Mouse (Mus musculus) T-helper 2 cell (primary cell): ENCODE results near the gene Il18.

Experiments
- in situ Hi-C: fragments of 300-600 bp; cut with MboI, MseI; formaldehyde crosslinking; loops from one replicate; pipeline ENCODE4 v1.15.1; 2025; ENCODE audit warnings: high pct_unique_total_duplicates

The Il18 gene

GRCm38 (mm10) chr9:50554241-50555093, at the start of gene Il18:
Gene Il18, plus strand, starts transcription at chr9:50554827.
- in situ Hi-C loops, result no loop called here

- in situ Hi-C loops, result no loop called here
Observed at GRCm38 (mm10) chr9:50505405-50505804, 49.2 kb upstream of the Il18 start.

DNA sequence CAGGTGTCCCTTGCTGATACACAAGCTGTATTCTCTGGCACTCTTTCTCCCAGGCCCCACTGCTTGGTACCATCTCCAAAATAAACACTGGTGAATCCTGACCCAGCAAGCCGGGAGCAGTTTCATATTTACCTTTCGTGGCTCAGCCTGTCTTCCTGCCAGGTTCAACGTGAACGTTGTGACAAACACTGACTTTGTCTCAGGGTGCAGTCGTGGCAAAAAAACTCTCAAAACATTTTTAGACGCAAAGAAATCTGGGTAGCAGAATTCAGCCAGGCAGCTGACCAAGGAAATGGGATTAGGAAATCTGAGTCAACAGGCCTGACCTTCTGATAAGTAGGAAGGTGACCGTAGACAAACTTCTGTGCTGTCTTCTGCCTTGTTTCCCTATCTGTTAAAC, 47.1 kb upstream of the Il18 start:
- in situ Hi-C loops, result no loop called here

DNA sequence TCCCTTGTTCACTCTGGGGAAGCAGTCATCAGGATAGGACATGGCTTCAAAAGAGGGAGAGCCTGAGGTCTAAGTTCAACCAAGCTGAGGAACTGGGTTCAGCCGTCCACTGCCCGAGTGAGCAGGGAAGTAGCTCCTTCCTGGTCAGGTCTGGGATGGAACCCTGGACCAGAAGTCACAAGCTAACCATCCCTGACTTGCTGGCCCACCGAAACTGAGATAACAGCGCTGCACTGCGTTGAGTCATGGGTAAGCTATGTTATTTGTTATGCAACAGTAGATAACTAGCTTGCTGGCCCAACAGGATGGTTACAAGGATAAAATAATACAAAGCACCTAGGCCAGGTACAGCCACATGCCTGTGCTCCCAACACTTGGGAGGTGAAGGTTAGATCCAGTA, 39.2 kb upstream of the Il18 start:
- in situ Hi-C loops, result no loop called here

- in situ Hi-C loops, result no loop called here
Observed at GRCm38 (mm10) chr9:50518781-50519180, 35.8 kb upstream of the Il18 start.

DNA sequence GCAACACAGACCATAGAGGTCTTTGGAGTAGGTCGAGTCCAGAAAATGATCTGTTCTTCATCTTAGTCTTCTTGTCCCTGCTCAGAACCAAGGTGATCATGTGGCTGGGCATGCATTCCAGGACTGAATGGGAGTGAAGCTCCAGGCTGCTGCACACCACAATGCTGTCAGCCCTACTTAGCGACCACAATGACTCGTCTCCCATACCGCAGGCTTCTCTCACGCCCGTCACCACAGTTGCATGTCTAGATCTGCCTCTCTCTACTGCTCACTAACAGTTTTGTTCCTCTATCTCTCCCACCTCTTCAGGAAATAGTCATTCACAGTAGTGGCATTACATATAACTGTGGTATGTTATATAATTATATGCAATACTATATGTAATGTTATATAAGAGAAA, 33.9 kb upstream of the Il18 start:
- in situ Hi-C loops, result loop anchor here (5.0 to 10.0 kb wide), 2 partner anchors 84 to 157 kb away; partner anchors contain the start of genes Sdhd and Timm8b

GRCm38 (mm10) chr9:50521562-50521961, 33.1 kb upstream of the Il18 start:
- in situ Hi-C loops, result loop anchor here (5.0 to 10.0 kb wide), 2 partner anchors 83 to 156 kb away; partner anchors contain the start of genes Sdhd and Timm8b

DNA sequence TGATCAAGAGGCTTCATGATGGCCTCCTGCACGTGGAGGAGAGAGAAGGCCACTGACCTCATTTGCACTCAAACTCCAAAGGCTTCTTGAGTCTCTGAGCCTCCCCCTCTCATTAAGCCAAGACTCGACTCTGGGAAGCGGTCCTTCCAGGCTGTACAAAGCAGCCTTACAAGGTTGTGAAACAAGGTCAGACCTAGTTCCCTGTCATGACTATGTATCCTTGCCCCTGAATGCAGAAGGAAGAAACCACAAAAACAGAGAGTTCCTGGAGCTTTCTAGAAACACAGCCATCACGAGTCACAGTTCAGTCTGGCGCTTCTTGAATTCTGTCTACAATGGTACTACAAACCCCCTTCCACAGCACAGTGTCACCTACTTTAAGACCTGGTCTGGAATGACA, 32.1 kb upstream of the Il18 start:
- in situ Hi-C loops, result loop anchor here (5.0 to 10.0 kb wide), 2 partner anchors 82 to 155 kb away; partner anchors contain the start of genes Sdhd and Timm8b

GRCm38 (mm10) chr9:50524936-50525335, 29.7 kb upstream of the Il18 start:
- in situ Hi-C loops, result loop anchor here (5.0 to 10.0 kb wide), 3 partner anchors 68 to 152 kb away; partner anchors contain the start of genes Sdhd and Timm8b

- in situ Hi-C loops, result loop anchor here (5.0 to 10.0 kb wide), 2 partner anchors 68 to 79 kb away; partner anchors contain the start of genes Sdhd and Timm8b
Observed at GRCm38 (mm10) chr9:50525585-50525984, 29.0 kb upstream of the Il18 start.

DNA sequence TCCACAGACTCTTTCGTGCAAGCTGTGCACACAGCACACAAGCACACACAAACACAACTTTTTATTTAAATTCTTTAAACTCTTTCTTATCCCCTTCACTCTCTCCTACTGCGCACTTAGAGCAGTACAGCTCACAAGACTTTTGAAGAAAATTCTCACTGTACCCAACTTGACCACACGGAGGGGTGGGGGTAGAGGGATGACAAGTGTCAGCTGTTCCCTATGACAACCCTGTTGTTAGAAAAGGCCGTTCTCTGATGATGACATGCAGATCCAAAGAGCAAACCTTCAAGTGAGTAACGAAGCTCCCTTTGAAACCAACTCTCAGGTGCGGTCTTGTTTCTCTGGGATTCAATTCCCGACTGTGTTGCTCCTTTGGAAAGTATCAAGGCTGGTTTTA, 26.8 kb upstream of the Il18 start:
- in situ Hi-C loops, result loop anchor here (5.0 to 10.0 kb wide), 2 partner anchors 71 to 77 kb away; partner anchors contain the start of genes Sdhd and Timm8b

DNA sequence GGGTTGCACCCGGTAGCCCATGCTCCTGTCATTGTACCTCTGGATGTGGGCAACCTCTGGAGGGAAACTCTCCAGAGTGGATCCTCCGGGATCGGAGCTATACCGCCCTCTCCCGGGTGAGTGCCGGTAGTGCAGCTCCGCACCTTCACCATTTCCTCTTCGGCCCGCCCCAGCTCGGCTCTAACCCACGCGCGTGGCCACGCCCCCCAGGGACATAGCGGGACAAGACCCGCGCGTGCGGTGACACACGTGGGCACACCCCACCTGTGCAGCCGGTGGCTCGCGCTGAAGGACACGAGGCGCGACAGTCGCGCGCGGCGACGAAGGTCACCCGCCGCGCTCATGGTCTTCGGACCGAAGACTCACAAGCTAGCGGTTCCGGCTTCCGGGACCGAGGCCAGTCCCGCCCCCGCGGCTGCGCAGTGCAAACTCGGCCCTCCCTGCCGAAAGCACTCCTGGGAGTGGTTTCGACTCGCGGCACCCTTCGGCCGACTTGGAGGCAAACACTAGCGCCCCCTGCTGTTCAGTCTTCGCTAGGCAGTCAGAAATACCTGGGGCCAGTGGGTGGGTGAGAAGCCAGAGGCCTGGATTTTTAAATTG, 26.2 kb upstream of the Il18 start, which contains the start of gene Pts:
TSS of gene Pts (minus strand) at position 432 of the 600 bp plus-strand sequence.
- in situ Hi-C loops, result loop anchor here (5.0 to 10.0 kb wide), 2 partner anchors 71 to 76 kb away; partner anchors contain the start of genes Sdhd and Timm8b

GRCm38 (mm10) chr9:50530890-50531289, 23.7 kb upstream of the Il18 start:
- in situ Hi-C loops, result no loop called here

GRCm38 (mm10) chr9:50533328-50533727, 21.3 kb upstream of the Il18 start:
- in situ Hi-C loops, result no loop called here

DNA sequence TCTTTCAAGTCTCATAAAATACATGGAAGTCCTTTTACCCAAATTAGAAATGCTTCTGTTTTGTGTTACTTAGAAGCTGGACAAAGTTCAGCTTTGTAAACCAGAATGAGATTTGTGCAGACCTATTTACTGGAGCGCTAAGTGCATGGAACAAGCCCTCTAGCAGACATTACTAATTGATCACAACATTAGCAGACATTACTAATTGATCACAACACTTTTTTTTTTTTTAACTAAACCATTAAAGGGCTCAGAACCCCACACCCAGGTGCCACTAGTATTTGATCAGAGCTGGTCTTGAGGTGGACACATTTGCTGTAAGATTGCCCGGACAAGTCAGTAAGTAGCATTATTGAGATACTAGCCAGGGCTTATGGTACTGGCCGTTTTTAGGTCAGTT, 20.8 kb upstream of the Il18 start:
- in situ Hi-C loops, result no loop called here

DNA sequence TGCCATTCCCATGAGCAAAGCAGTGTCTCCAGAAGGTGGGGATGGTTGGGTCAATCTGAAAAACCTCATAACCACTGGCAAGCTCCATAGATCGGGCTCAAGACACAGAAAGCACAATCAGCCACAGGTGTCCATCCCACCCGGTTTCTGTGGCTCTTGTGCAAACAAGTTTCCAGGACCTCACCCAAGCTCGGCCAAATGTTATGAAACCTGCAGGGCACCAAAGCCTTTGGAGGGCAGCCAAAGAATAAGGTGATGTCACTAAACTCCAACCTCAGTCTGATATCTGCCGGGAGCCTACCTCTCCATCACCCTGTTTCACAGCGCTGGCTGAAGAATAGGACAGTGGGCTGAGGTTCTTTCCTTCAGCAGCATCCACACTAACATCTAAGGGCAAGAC, 18.7 kb upstream of the Il18 start:
- in situ Hi-C loops, result no loop called here

DNA sequence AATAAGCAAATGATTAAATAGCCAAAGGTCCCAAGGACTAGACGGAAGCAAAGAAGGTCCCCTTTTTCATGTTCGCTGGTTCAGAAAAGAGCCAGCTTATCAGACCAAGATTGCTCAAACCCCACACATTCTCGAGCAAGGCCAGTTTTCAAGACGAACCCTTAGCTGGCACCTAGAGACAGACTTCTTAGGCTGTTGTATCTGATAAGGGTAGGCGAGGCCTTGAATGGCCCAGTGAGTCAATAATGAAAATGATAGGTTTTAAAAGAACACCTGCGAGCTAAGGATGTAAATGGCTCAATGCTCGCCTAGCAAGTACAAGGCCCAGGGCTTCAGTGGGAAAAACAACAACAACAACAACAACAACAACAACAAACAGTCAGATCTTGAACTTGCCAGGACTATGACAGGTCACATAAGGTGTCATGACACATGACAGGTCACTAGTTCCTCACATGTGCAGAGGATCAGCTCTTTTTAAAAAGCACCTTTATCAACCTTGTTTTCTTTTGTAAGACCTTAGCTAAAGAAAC, 18.0 kb upstream of the Il18 start:
- in situ Hi-C loops, result no loop called here

- in situ Hi-C loops, result no loop called here
Observed at GRCm38 (mm10) chr9:50537295-50537694, 17.3 kb upstream of the Il18 start.

GRCm38 (mm10) chr9:50540170-50540569, 14.5 kb upstream of the Il18 start:
- in situ Hi-C loops, result no loop called here

GRCm38 (mm10) chr9:50542401-50542800, 12.2 kb upstream of the Il18 start:
- in situ Hi-C loops, result no loop called here

DNA sequence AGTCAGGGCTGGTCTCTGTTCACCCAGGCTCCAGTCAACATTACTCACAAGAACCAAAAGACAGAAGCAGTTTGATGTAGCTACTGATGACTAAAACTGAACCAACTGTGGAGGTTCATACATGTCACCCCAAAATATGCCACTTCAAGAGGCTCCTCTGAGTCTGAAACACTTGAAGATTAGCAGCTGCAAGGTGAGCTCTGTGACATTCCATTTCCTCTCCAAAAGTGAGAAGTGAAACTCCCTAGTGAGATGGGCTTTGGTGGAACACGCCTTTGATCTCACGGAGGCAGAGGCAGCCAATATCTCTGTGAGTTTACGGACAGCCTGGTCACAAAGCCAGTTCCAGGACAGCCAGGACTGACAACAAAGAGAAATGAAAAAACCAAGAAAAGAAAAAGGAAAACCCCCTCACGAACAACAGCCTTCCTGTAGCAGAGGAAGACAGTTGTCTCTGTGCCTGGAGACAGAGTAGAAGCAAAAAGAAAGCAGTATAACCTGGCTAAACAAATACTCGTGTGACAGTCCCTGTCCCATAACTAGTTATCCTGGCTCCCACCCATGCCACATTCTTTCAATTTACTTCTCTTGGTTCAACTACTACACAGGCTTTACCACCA, 6.7 kb upstream of the Il18 start:
- in situ Hi-C loops, result loop anchor here (5.0 kb wide), 1 partner anchor 39 kb away; no protein-coding TSS in a partner anchor
